7 mouse cellular contexts compared by ENCODE assay signal in the genomic region with DNA sequence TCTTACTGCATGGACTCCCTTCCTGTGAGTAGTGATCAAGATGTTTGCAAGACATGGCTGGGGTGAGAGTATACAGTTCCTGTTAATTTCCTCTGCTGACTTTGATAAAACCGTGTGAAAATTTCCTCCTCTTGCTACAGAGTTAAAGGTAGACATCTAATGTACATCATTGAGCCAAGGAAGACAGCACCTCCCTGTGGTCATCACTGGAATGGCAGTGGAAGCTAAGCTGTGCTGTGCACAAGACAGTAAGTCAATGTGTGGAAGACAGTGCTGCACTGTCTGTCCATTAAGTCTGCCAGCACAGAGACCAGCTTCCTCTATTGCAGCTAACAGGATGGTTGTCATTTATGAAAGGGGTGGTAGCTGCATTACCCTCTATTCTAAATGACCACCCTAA. TPM values are rescaled to one million over a fixed set of nuclear protein-coding genes. Genes with fewer than 3 reads are reported as not detected.
DNase-seq lines count a peak whose midpoint lies in the region; ATAC-seq and TF ChIP-seq lines count a peak whose summit lies in the region.

No protein-coding gene starts in this region.

- H3K27ac ChIP-seq in lung, postnatal 0 days (ENCODE audit: low read length): no peak overlapping the region

- no peak overlapping the region for H3K9ac ChIP-seq in lung, postnatal 0 days (replicated peaks; ENCODE audit: low read depth)

- H3K9me3 ChIP-seq in lung, postnatal 0 days (ENCODE audit: low read length): no peaks in the 10 kb centered on the region

- no peaks in the 10 kb centered on the region for H3K79me3 ChIP-seq in C2C12 (ENCODE audit: low read depth)

- H3ac ChIP-seq in C2C12 (ENCODE audit: control insufficient read depth, insufficient read length, low read depth): no peak overlapping the region

- H3K79me2 ChIP-seq in C2C12 (ENCODE audit: control insufficient read depth, insufficient read depth): no peaks in the 10 kb centered on the region

- TF ChIP-seq EP300 in lung, postnatal 0 days (IDR thresholded peaks at IDR 0.05): no peak

- no peaks in the 10 kb centered on the region for H3K4me1 ChIP-seq in lung, postnatal 0 days (ENCODE audit: insufficient read depth, low read depth, low read length)

- H3K4me2 ChIP-seq in lung, postnatal 0 days (replicated peaks; ENCODE audit: low read depth, low read length): no peak overlapping the region

- peak; percentile 65; the same call in 1 of the 2 replicates for ATAC-seq in lung, postnatal 0 days

- no peak overlapping the region for H3K4me3 ChIP-seq in C2C12 (ENCODE audit: insufficient read depth, poor library complexity, severe bottlenecking)
- no peak overlapping the region for H3K4me3 ChIP-seq in lung, postnatal 0 days (ENCODE audit: low read depth, low read length)

- TF ChIP-seq CTCF in C2C12 (IDR thresholded peaks at IDR 0.05; ENCODE audit: control insufficient read depth, insufficient read depth, insufficient read length): peak; percentile 70
- TF ChIP-seq CTCF in lung, postnatal 0 days (IDR thresholded peaks at IDR 0.05): peak; percentile 97

- WGBS in lung, postnatal 0 days: 3% methylated on average over 1 of the region's 1 CpGs

- H3K27me3 ChIP-seq in C2C12 (ENCODE audit: control insufficient read depth, insufficient read depth, insufficient read length): peaks cover 3% of the 10 kb centered on the region
- H3K27me3 ChIP-seq in lung, postnatal 0 days (replicated peaks; ENCODE audit: insufficient read depth, low read length): no peaks in the 10 kb centered on the region

- DNase-seq in ES-CJ7 (ENCODE audit: low read depth, low spot score): peak; percentile 31
- DNase-seq in cerebellum, adult 9-11 months: peak; percentile 21
- peak; percentile 46 for DNase-seq in gastrocnemius, adult 8-10 months (ENCODE audit: low spot score in 2 of 2)
- DNase-seq in layer of hippocampus, adult 11-12 months (ENCODE audit: low spot score): peak; percentile 81
- DNase-seq in lung, postnatal 0 days (ENCODE audit: low spot score): peak; percentile 76
- DNase-seq in right cerebral cortex, postnatal 36 days (ENCODE audit: low spot score in 2 of 2): peak; percentile 52 to 69

- no peaks in the 10 kb centered on the region for H3K36me3 ChIP-seq in C2C12 (ENCODE audit: control insufficient read depth, insufficient read depth)
- H3K36me3 ChIP-seq in lung, postnatal 0 days (ENCODE audit: insufficient read depth, low read length): 0 out of 2 replicates have a peak, but pooled peaks cover 5% of the 10 kb centered on the region

TF ChIP-seq in C2C12, 6 proteins besides CTCF, POLR2A, EP300 and RAD21:
- no peak for TF ChIP-seq MYOG (IDR thresholded peaks at IDR 0.05; ENCODE audit: control insufficient read depth, extremely low read depth, insufficient read length)
- no peak for TF ChIP-seq CEBPB (IDR thresholded peaks at IDR 0.05; ENCODE audit: low read depth)
- no peak for TF ChIP-seq FOSL1 (IDR thresholded peaks at IDR 0.05; ENCODE audit: insufficient read depth, low read length, poor library complexity, severe bottlenecking)
- no peak for TF ChIP-seq MAX (IDR thresholded peaks at IDR 0.05)
- no peak for TF ChIP-seq USF1 (IDR thresholded peaks at IDR 0.05; ENCODE audit: low read depth)
- TF ChIP-seq MYOD1 (IDR thresholded peaks at IDR 0.05; ENCODE audit: control insufficient read depth, insufficient read length, low read depth): no peak
TF ChIP-seq in C2C12: peak in this region for 0.

RNA-seq across cellular contexts. Expression of a gene that starts 18.8 kb away (rescaled TPM):
- polyA plus RNA-seq in C2C12 (2012; fragmentation: generic; extraction: Trizol): not detected
- 1 to 10 TPM in 2 of 4 experiments, under 1 TPM in 2; 0.43 to 1.4 (median 0.86) TPM for total RNA-seq in gastrocnemius, adult 8-10 months (2022)
- 1.1 and 1.6 TPM in 2 replicates for polyA plus RNA-seq in lung, postnatal 0 days (2015; fragmentation: Nextera tagmentation; extraction: Ambion mirVana)

RNA-seq across cellular contexts. Expression of a gene that starts 27.0 kb away (rescaled TPM):
- 0.57 TPM for polyA plus RNA-seq in C2C12 (2012; fragmentation: generic; extraction: Trizol)
- 1 to 10 TPM in 1 of 4 experiments, under 1 TPM in 3; 0.29 to 1.0 (median 0.81) TPM for total RNA-seq in gastrocnemius, adult 8-10 months (2022)
- polyA plus RNA-seq in lung, postnatal 0 days (2015; fragmentation: Nextera tagmentation; extraction: Ambion mirVana): 8.8 and 10.6 TPM in 2 replicates

RNA-seq across cellular contexts. Expression of a gene that starts 53.4 kb away (rescaled TPM):
- 50.6 TPM for polyA plus RNA-seq in C2C12 (2012; fragmentation: generic; extraction: Trizol)
- 10 to 100 TPM; 35.7 to 80.7 (median 50.1) TPM for total RNA-seq in gastrocnemius, adult 8-10 months (2022)
- 121 and 127 TPM in 2 replicates for polyA plus RNA-seq in lung, postnatal 0 days (2015; fragmentation: Nextera tagmentation; extraction: Ambion mirVana)

Comparison
In these comparisons a context has a peak if more than half of its experiments do, and no peak if none do; other contexts are left out.
1. DNase-seq: peak in every context shown above with its lines; median percentile 81 in layer of hippocampus, adult 11-12 months; 76 in lung, postnatal 0 days; 60 in right cerebral cortex, postnatal 36 days; 46 in gastrocnemius, adult 8-10 months; 31 in ES-CJ7; 21 in cerebellum, adult 9-11 months.